Mouse (Mus musculus): Measurements from ENCODE around the gene Srsf12.

The Srsf12 gene

GRCm38 (mm10) chr4:33250867-33251266, 42.1 kb downstream of the Srsf12 start:
- DNase-seq = no peak

DNA sequence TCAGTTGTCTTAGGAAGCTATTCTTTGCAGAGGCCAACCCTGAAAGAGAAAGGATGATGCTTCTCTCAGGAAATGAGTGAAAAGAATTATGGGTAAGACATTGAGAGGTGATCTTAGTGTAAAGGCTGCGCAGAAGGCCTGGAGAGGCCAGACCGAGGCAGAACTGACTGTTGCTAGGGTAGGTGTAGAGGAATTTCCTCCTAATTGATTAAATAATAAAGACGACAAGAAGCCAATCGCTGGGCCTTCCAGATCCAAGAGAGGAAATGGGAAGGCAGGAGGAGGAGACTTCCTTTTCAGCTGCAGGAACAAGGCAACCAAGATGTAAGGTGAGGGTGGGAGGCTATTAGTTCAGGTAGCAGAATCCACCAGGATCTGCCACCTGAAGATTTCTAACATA, 45.9 kb downstream of the Srsf12 start:
- no peak for DNase-seq

DNA sequence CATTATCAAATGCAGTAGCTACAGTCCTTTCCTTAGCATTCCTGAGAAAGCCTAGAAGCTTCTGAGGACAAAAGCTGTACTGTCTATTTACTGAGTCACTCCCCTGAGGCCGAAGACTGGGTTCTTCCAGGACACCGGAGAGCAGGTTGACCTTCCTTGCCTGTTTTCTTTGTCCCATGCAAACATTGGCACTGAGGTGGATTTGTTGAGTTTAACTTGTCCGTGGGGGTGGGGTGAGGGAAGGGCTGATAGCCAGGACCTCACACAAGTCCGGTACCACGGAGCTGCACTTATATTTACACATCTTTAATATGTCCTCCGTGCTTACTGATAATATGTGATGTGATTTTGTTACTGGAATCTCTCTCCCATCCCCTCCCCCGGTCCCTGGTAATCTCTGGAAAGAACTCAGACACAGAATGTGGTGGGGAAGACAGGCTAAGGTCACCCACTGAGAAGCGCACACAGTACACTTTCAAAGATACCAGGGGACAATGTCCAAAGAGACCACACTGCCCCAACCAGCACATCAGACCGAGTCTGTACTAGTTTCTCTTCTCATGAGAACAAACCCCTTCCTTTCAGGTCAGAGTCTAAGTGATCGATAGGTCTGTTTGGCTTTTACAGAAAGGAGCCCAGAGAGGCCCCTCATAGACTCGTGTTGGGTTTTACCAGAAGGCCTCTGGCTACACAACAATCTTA, 48.6 kb downstream of the Srsf12 start:
- DNase-seq = no peak

DNA sequence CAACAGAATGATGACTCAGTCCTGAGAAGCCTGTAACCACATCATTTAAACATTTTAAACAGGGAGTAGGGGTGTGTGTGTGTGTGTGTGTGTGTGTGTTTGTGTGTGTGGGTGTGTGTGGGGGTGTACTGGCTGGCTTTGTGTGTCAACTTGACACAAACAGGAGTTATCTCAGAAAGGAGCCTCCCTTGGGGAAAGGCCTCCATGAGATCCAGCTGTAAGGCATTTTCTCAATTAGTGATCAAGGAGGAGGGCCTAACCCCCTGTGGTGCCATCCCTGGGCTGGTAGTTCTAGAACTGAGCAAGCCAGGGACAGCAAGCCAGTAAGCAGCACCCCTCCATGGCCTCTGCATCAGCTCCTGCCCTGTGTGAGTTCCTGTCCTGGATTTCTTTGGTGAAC, 51.5 kb downstream of the Srsf12 start:
- DNase-seq = no peak

- no peak for DNase-seq
Observed at GRCm38 (mm10) chr4:33261311-33261753, 52.5 kb downstream of the Srsf12 start.

DNA sequence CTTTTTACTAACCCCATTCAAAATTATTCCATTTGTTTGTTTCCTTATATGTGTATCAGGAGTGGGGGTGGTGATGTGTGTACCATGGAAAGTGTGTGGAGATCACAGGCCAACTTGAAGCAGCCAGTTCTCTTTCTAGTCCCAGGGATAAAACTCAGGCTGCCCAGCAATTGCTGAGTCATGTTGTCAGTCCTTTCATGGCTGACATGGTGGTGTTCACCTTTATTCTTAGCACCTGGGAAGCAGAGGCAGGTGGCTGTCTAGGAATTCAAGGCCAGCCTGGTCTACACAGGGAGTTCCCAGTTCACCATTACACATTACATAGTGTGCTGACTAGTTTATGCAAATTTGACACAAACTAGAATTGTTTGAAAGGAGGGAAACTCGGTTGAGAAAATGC, 54.1 kb downstream of the Srsf12 start:
- no peak for DNase-seq

GRCm38 (mm10) chr4:33264979-33265726, 56.4 kb downstream of the Srsf12 start:
- DNase-seq = no peak

DNA sequence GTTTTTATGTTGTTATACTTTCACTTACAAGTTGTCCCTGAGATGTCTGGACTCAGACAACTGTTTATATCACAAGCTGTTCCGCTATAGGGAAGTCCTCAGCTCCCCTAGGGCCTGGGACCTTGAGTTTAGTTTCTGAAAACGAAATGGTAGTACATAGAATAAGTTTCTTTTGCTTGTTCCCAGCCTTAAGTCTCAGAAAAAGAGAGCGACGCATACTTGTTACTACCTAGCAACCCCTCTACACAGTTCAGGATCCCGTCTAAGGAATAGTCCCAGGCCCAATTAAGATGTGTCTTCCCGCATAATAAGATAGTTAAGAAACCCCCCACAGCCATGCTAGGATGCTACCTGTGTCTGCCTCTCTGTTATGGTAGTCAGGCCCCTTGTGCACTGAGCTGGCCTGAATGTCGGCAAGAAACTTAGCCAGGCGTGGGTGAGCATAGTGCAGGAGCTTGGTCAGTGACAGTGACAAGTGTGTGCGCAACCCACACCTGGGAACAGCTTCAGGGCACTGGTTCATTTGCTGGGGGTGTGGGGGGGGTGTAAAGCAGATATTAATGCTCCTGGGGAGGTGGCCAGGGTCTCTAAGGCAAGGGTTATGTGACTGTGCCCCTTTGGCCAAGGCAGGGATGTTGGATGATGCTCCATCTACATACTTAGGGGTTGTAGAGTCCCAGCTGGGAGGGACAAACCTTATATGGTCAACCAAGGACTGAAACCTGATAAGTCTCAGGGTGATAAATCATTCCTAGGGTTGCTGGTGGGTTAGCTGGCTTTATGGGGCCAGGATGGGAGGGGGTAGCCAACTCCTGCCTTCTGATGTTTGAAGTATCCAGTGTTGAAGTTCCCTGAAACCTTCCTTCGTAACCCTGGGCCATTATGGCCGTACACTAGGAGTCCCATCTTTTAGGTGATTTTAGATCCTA, 61.9 kb downstream of the Srsf12 start:
- no peak for DNase-seq

DNA sequence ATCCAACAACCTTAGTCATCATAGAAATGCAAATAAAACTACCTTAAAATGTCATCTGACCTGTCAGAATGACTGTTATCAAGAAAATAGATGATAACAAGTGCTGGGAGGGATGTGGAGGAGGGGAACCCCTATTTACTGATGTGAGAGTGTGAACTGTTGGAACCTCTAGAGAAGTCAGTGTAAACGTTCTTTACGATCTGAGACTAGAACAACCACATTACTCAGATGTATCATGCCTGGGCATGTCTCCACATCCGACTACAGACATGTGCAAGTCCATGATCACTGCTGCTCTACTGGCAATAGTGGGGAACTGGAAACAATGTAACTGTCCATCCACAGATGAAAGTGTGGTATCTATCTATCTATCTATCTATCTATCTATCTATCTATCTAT, 64.6 kb downstream of the Srsf12 start:
- no peak for DNase-seq

GRCm38 (mm10) chr4:33281891-33282685, 73.3 kb downstream of the Srsf12 start:
- DNase-seq = no peak
